Mouse (Mus musculus) liver, adult (tissue): Measurements from ENCODE around the gene Cdh13.

ENCODE experiments used
- GATA4 ChIP-seq: IDR thresholded peaks from 2 replicates; pipeline ENCODE4 v1.6.1; 2014; ENCODE audit warnings: mild to moderate bottlenecking, low read length; ENCODE audit not compliant: insufficient replicate concordance

Gene Cdh13

DNA sequence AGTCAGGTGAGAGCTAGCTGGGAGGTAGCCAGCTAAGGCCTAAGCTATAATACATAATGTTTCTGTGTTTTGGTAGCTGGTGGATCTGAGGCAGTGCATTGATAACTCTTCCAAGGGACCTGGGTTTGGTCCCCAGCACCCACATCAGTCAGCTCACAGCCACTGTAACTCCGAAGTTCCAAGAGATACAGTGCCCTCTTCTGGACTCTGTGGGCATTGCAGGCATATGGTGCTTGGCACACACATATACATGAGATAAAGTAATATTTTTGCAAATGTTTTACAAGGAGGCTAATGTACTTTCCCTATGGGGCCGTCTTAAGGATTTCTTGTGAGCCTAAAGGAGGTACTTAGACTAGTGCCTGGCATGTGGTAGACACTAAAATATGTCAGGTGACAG is 755.8 kb downstream of the Cdh13 start:
- no peak for TF ChIP-seq GATA4

DNA sequence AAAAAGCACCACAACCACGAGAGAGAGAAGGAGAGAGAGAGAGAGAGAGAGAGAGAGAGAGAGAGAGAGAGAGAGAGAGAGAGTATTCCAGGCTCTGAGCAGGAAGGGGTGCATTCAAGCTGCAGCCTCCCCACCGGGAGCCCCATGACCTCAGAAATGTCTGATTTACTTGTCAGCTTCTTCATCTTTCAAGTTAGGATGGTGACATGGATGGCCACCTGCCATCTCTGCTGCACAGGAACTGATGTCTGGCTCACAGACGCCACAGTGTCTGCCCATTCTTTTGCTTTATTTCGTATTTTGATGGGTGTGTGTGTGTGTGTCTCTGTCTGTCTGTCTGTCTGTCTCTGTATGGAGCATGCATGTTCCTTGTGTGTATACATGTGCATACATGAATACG is 774.3 kb downstream of the Cdh13 start:
- TF ChIP-seq GATA4: no peak

DNA sequence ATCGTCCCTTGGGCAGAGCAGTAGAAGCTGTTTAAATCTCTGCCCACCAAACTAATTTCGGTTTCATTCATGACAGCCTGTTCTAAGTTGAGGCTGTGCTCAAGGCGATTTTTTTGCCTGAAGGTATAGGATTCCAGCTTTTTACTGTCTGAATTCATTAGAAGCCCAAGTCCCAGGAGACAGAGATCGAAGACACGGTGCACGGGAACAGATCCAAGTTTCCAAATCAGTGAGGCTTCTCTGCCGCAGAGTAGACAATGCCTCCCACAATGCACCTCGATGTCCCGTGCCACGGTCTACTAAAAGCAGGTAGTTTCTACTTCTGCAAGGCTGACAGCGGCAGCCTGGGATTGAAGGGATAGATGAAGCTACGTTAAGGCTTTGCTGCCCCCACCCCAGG is 778.1 kb downstream of the Cdh13 start:
- TF ChIP-seq GATA4: no peak

DNA sequence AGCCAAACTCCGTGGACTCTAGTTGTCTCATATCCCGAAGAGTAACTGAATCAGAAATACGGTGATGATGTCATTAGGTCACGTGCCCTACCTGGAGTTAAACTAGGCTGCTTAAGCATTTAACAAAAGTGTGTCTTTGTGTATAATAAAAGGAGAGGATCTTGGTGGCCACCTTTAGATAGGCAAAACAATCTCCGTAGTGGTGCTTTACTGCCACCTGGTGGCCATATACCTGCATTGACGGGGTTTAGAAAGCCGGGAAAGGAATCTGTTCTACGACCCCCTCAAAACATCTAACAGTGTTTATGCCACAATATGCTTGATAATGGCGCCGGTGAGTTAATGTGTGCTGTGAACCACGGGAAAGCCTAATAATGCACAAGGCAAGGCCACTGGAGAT is 781.0 kb downstream of the Cdh13 start:
- no peak for TF ChIP-seq GATA4

DNA sequence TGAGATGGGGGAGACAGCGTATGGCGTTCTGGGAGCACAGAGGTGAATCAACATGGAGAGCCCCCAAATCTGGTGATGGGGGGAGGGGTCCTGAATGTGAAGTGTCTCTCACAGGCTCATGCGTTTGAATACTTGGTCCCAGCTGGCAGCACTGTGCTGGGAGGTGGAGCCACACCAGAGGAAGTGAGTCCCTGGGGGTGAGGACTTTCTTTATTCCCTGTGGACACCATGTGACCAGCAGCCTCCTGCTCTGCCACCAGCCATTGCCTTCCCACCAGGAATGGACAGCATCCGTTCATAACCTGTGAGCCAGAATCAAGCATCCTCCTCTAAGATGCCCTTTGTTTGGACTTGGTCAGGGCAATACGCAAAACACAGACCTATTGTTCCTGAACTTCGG is 788.8 kb downstream of the Cdh13 start:
- TF ChIP-seq GATA4: no peak

DNA sequence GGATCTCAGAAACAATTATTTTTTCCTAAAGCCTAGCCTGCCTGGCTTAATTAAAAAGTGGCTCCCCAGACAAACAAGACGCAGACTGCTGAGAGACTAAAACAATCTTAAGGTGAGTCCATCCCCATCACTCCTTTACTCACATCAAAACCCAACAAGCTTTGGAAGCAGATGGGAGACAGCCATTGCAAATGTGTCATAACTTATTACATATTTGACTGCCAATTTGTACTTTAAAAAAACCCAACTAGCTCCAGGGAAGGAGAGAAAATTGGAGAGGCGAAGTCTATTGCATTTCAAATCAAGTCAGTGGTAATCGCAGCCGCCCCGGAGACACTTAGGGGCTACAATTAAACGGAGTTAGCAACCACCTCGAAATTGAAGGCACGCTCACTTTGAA is 801.5 kb downstream of the Cdh13 start:
- no peak for TF ChIP-seq GATA4

DNA sequence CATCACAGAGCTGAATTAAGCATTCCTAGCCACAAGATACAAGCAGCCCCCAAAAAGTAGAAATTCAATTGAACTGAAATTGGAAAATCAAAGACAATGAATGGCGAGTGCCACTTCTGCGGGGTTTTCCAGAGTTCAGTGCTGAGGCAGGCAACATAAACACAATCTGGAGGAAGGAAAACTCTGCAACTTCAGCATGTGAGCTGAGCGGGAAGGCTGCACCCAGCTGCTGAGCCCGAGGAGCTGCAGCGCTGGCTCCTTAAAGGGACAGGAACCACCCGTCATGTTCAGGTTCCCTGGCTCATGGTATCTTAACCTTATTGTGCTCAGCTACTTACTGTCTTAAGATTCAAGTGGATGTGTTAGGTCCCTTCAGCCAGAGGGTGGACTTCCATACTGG is 814.7 kb downstream of the Cdh13 start:
- TF ChIP-seq GATA4: no peak

DNA sequence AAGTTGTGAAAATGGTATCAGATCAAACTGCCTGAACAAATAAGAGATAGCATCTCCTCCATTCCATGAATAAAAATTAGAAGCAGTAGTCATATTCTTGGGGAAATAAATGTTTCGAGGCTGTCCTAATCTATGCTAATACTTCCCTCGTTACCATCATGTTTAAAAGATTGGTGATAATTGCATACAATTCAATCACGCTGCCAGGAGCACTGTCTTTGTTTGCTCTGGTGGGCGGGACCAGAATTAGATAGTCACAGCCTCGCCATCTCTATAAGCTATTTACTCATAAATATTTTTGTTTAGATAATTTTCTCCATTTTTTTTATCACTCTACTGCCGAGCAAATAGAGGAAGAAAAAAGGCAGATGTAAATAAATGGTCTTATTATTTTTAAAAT is 819.3 kb downstream of the Cdh13 start:
- no peak for TF ChIP-seq GATA4

DNA sequence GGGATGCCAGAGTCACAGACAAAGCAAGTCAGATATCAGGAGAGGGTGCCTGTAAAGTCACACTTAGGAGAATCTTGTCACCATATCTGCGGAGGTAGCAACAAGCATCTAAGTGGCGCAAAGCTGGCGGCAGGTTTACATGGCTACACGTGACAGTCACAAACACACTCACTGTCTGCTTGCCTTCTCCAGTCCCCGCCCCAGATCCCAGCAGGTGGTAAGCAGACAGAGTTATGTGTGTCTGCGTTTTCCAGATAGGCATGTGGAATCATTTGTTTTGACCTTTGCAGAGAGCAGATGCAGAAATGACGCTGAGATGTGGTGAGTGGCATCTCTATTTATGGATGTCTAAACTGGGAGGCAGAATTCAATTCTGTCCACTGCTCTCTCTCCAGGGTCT is 826.1 kb downstream of the Cdh13 start:
- no peak for TF ChIP-seq GATA4

DNA sequence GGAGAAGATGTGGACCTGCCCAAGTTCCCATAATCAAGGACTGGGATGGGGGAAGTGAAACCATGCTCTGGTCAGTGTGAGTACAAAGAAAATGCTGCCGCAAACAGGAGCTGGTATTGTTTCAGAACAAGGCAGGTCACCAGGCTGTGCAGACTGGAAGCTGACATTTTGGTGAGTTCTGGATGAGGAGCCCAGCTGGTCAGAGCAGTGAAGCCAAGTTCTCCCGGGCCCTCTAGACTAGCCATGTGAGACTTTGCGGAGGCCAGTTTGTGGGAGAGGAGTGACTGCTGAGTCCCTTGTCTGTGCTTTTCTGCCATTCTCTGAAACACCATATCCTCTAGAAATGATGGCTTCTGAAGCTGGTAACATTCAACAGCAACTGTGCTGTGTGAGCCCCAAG is 829.3 kb downstream of the Cdh13 start:
- no peak for TF ChIP-seq GATA4

DNA sequence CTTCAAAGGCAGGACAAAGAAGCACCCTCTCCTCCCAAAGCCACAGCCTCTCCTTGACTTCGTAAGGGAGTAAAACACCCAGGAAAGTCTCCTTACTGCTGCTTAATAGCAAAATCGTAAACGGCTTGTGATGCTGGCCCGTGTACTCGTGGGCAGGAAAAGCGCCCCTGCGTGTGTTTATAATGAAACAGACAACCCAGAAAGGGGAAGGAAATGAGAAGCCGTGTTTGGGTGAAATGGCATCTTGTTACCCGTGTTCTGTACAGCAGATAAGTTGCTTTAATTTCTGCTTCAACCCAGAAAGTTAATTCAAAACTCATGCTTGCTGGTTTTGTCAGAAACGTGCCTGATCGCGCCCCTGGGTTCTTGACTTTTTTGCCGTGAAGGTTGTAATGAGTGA is 837.7 kb downstream of the Cdh13 start:
- TF ChIP-seq GATA4: no peak

DNA sequence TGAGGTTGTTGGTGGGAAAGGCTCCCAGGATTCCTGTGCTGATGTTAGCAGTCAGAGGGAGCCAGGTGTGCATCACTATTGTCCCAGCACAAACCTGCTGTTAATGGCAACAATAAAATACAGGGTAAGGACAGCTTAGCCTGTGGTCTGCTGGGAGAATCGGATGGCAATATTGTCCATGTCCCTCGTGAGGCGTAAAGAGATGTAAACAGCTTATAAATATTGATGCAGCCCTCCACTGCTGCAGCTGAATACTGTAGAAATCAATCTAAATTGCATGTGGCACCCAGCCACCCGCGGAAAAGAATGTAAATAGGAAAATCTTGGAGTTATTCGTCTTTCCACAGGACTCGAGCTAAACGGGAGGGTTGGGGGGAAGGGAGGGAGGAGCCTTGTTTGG is 844.3 kb downstream of the Cdh13 start:
- TF ChIP-seq GATA4: no peak

DNA sequence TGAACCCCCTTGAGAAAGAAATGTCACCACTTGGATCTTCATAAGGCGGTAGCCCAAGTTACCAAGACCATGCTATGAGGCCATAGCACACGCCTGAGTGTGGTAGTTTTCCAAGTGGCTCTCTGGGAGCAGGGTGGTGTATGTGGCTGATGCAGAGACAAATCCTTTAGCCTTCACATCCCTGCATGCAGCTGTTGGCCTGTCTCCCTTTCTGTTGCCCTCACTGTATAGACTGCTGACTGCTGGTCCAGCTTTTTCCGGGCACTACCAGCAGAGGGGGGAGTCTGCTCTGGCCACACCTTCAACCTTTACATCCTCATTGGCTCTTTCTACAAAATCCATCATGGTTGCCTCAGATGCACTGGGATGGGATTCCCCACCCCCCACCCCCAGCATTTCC is 844.7 kb downstream of the Cdh13 start:
- no peak for TF ChIP-seq GATA4

DNA sequence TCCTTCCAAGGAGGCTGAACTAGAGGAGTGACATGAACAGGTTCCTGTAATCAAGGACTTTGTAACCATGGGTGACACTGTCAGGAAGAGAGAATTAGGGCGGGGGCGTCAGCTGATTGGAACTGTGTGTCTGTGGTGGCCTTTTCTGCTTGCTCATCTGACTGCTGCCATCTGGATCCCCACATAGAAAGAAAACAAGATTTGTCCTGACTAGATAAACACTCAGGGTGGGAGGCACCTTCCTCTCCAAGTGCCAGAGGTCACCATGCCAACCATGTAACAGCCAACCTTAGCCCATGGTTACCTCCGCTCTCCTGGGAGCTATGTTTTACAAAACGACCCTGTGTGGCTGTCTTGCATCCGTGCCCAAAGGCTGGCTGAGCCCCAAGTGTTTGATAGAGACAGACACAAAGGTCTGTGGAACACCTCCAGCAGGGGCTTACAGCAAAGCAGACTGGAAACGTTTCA is 873.0 kb downstream of the Cdh13 start:
- TF ChIP-seq GATA4: no peak

DNA sequence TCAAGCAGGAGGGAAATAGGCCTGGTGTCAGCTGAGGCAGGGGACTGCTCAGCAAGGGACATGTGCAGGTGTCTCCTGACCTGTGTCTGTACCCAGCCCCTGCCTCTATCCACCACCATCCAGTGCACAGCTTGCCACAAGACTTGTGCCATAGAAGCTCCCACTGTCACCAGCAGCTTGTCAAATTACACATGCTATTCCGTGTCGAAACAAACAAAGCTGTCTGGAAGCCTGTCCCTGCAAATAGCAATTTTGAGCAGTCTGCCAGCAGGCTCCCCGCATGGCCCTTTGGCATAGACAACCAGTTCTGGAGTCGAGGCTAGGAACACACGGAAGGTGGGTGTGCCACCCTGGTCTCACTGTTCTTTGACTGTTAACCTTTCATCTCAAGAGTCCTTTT is 875.1 kb downstream of the Cdh13 start:
- no peak for TF ChIP-seq GATA4

DNA sequence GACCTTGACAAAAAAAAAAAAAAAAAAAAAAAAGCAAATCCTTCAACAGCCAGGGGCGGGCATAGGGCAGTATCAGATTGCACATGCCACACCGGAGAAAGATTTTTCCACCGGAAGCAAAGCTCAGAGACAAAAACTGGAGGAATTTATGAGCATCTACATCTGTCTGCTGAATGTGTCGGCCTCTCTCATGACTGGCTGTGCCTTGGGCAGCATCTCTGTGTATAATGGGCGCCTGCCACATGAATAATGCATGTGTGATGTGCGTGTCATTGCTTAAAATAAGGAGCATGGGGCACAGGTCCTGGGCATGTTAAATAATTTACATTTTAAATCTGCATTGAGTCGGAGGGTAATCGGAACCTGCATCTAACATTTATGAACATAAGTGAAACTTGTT is 876.3 kb downstream of the Cdh13 start:
- no peak for TF ChIP-seq GATA4

DNA sequence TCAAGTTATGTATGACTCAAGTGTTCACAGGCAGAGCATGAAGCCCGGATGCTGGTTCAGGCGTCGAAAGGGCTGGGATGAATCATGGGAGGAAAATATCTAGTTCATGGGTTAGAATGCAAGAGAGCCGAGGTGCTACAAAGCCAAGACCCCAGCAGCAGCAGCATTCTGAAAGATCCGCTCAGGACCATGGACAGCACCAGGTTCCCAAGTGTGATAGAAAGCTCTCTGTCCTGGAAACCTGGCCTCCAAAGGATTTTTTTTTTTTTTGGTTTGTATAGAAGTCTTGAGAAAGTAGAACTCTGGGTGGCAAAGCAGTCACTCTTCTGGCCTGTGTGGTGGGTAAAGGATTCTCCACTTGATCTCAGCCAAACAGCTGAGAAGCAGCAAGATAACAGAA is 880.5 kb downstream of the Cdh13 start:
- no peak for TF ChIP-seq GATA4
